Mouse (Mus musculus) ES-Bruce4 (cell line): ENCODE measurements around the gene 4930432K21Rik.

Experiments
- CTCF ChIP-seq: IDR thresholded peaks from one replicate; pipeline ENCODE4 v1.8.1; 2011; ENCODE audit warnings: low read depth, low read length
- EP300 ChIP-seq: IDR thresholded peaks from 2 replicates; pipeline ENCODE4 v1.6.1; 2011; ENCODE audit warnings: low read depth, low read length; ENCODE audit not compliant: insufficient read depth
- POLR2A ChIP-seq: IDR thresholded peaks from one replicate; pipeline ENCODE4 v1.8.1; 2011; ENCODE audit warnings: low read length; ENCODE audit not compliant: insufficient read depth

GRCm38 (mm10) chr8:84197141-84197921 is 49.5 kb downstream of the 4930432K21Rik start:
- TF ChIP-seq CTCF (no peak), EP300 (0 out of 2 replicates have a peak, but pooled peaks have one; percentile 6), POLR2A (no peak)
